Mouse (Mus musculus): ENCODE data around the gene Zic1.

DNA sequence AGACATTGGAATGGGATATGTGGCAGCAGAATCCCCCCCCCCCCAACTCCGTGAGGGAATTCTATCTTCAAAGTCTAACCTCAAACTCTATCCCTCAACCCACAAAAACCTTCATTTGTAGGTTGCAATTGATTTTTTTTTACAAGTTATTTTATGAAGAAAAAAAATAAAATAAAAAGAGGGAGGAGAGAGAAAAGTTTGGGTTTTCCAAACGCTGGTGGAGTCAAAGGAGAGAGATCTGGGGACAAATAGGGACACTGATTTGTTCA is 16.4 kb upstream of the Zic1 start:
- TF ChIP-seq CTCF (IDR thresholded peaks at IDR 0.05; ENCODE audit: low read depth) (no peak), EP300 (IDR thresholded peaks at IDR 0.05; ENCODE audit: low read depth) (no peak)
